Mouse (Mus musculus) CH12.LX (cell line): ENCODE data around the gene Chd2. TPM values are rescaled to one million over a fixed set of nuclear protein-coding genes. Genes with fewer than 3 reads are reported as not detected.

Experiments
- DNase-seq: peaks from one replicate; pipeline ENCODE4 v3.0.0-alpha.2; 2013; ENCODE audit errors: extremely low read depth
- H3K27ac ChIP-seq: 2 replicates; pipeline ENCODE4 v1.5.1; 2012; ENCODE audit warnings: low read depth, mild to moderate bottlenecking, control low read depth, moderate library complexity; ENCODE audit not compliant: insufficient read depth
- H3K27me3 ChIP-seq: replicated peaks from 2 replicates; pipeline ENCODE3; 2012; ENCODE audit warnings: inconsistent platforms
- H3K36me3 ChIP-seq, 2 experiments: replicated peaks in 1 of 2; 2 replicates each; pipeline versions ENCODE3 to v1.6.1; 2012; ENCODE audit warnings: inconsistent platforms in 1 of 2, low read length in 1 of 2, mild to moderate bottlenecking in 1 of 2, mixed read lengths in 1 of 2, moderate library complexity in 1 of 2; ENCODE audit not compliant: control insufficient read depth in 1 of 2, insufficient read depth in 1 of 2
- H3K4me1 ChIP-seq, 2 experiments: 2 replicates each; pipeline ENCODE4 v1.6.1; 2012; ENCODE audit warnings: inconsistent platforms in 1 of 2, moderate library complexity in 1 of 2; ENCODE audit not compliant: insufficient read depth in 2 of 2, control insufficient read depth in 1 of 2
- H3K4me2 ChIP-seq: 2 replicates; pipeline ENCODE4 v1.6.1; 2012; ENCODE audit warnings: low read depth, mild to moderate bottlenecking, control low read depth; ENCODE audit not compliant: poor library complexity, insufficient read depth, severe bottlenecking
- H3K4me3 ChIP-seq, 3 experiments: fragments of 150-350 bp in 1 of 3; sonication (generic) in 1 of 3; replicated peaks in 1 of 3; 2 replicates each; pipeline versions ENCODE3 to v1.5.1; 2011 to 2012; ENCODE audit warnings: low read depth in 2 of 3, low read length in 2 of 3, mild to moderate bottlenecking in 2 of 3, moderate library complexity in 2 of 3, control low read depth in 1 of 3, improper control_type of control experiment in 1 of 3, inconsistent platforms in 1 of 3, mixed read lengths in 1 of 3; ENCODE audit not compliant: poor library complexity in 1 of 3
- H3K79me2 ChIP-seq: replicated peaks from 2 replicates; pipeline ENCODE4 v1.6.1; 2012; ENCODE audit warnings: mild to moderate bottlenecking, moderate library complexity; ENCODE audit not compliant: control insufficient read depth, poor library complexity, insufficient read depth, severe bottlenecking; ENCODE audit errors: extremely low read depth
- H3K9ac ChIP-seq: 2 replicates; pipeline ENCODE4 v1.6.1; 2012; ENCODE audit warnings: low read depth, mild to moderate bottlenecking, control low read depth, moderate library complexity; ENCODE audit not compliant: insufficient read depth
- H3K9me3 ChIP-seq: replicated peaks from 2 replicates; pipeline ENCODE3; 2012; ENCODE audit warnings: low read length, inconsistent platforms, mixed read lengths
- BHLHE40 ChIP-seq: IDR thresholded peaks from 2 replicates; pipeline ENCODE4 v1.6.1; 2011; ENCODE audit warnings: mild to moderate bottlenecking, low read depth, low read length, improper control_type of control experiment
- CHD1 ChIP-seq: IDR thresholded peaks from 2 replicates; pipeline ENCODE4 v1.6.1; 2012; ENCODE audit warnings: low read depth, low read length, improper control_type of control experiment, inconsistent platforms
- E2F4 ChIP-seq: IDR thresholded peaks from 2 replicates; pipeline ENCODE4 v1.6.1; 2011; ENCODE audit warnings: low read depth, low read length, improper control_type of control experiment; ENCODE audit not compliant: insufficient replicate concordance
- ELF1 ChIP-seq: IDR thresholded peaks from 2 replicates; pipeline ENCODE4 v1.6.1; 2014; ENCODE audit warnings: low read depth, mild to moderate bottlenecking, inconsistent platforms, low read length, improper control_type of control experiment
- EP300 ChIP-seq: IDR thresholded peaks from 2 replicates; pipeline ENCODE4 v1.6.1; 2011; ENCODE audit warnings: low read length, improper control_type of control experiment
- ETS1 ChIP-seq: conservative IDR thresholded peaks from 2 replicates; pipeline ENCODE4 v1.6.1; 2012; ENCODE audit warnings: low read depth, mild to moderate bottlenecking, inconsistent platforms, low read length, improper control_type of control experiment, moderate library complexity
- HCFC1 ChIP-seq: IDR thresholded peaks from 2 replicates; pipeline ENCODE4 v1.6.1; 2012; ENCODE audit warnings: low read depth, mild to moderate bottlenecking, inconsistent platforms, low read length, improper control_type of control experiment
- IRF4 ChIP-seq: IDR thresholded peaks from 2 replicates; pipeline ENCODE4 v1.6.1; 2014; ENCODE audit warnings: low read depth, mild to moderate bottlenecking, inconsistent platforms, low read length, improper control_type of control experiment
- KAT2A ChIP-seq: IDR thresholded peaks from 2 replicates; pipeline ENCODE4 v1.6.1; 2012; ENCODE audit warnings: low read length, improper control_type of control experiment, inconsistent platforms; ENCODE audit not compliant: insufficient replicate concordance
- MAX ChIP-seq: IDR thresholded peaks from 2 replicates; pipeline ENCODE4 v1.6.1; 2011; ENCODE audit warnings: low read length, improper control_type of control experiment
- MAZ ChIP-seq: IDR thresholded peaks from 2 replicates; pipeline ENCODE4 v1.6.1; 2012; ENCODE audit warnings: low read depth, mild to moderate bottlenecking, inconsistent platforms, low read length, improper control_type of control experiment, moderate library complexity
- MEF2A ChIP-seq: IDR thresholded peaks from 2 replicates; pipeline ENCODE4 v1.6.1; 2014; ENCODE audit warnings: low read depth, mild to moderate bottlenecking, inconsistent platforms, low read length, improper control_type of control experiment, borderline replicate concordance
- MXI1 ChIP-seq: IDR thresholded peaks from 2 replicates; pipeline ENCODE4 v1.6.1; 2011; ENCODE audit warnings: mild to moderate bottlenecking, low read depth, low read length, improper control_type of control experiment
- MYC ChIP-seq: IDR thresholded peaks from 2 replicates; pipeline ENCODE4 v1.6.1; 2011; ENCODE audit warnings: low read depth, mild to moderate bottlenecking, improper control_type of control experiment, low read length
- NELFE ChIP-seq: IDR thresholded peaks from 2 replicates; pipeline ENCODE4 v1.6.1; 2011; ENCODE audit warnings: low read depth, low read length, improper control_type of control experiment
- PAX5 ChIP-seq: IDR thresholded peaks from 2 replicates; pipeline ENCODE4 v1.6.1; 2012; ENCODE audit warnings: low read length, inconsistent platforms, mixed read lengths
- POLR2A ChIP-seq: IDR thresholded peaks from 2 replicates; pipeline ENCODE4 v1.6.1; 2011; ENCODE audit warnings: low read depth, mild to moderate bottlenecking, improper control_type of control experiment, low read length
- RAD21 ChIP-seq: IDR thresholded peaks from 2 replicates; pipeline ENCODE4 v1.6.1; 2011; ENCODE audit warnings: low read depth, mild to moderate bottlenecking, low read length, improper control_type of control experiment, moderate library complexity
- SIN3A ChIP-seq: IDR thresholded peaks from 2 replicates; pipeline ENCODE4 v1.6.1; 2012; ENCODE audit warnings: low read length, improper control_type of control experiment, inconsistent platforms
- SMC3 ChIP-seq: IDR thresholded peaks from 2 replicates; pipeline ENCODE4 v1.6.1; 2011; ENCODE audit warnings: low read depth, low read length, improper control_type of control experiment
- TBP ChIP-seq: conservative IDR thresholded peaks from 2 replicates; pipeline ENCODE4 v1.6.1; 2011; ENCODE audit warnings: low read depth, low read length, improper control_type of control experiment
- TCF12 ChIP-seq: IDR thresholded peaks from 2 replicates; pipeline ENCODE4 v1.6.1; 2014; ENCODE audit warnings: low read depth, mild to moderate bottlenecking, inconsistent platforms, low read length, improper control_type of control experiment
- UBTF ChIP-seq: IDR thresholded peaks from 2 replicates; pipeline ENCODE4 v1.6.1; 2012; ENCODE audit warnings: low read depth, mild to moderate bottlenecking, inconsistent platforms, low read length, improper control_type of control experiment, moderate library complexity
- USF1 ChIP-seq: IDR thresholded peaks from 2 replicates; pipeline ENCODE4 v1.6.1; 2014; ENCODE audit warnings: low read depth, mild to moderate bottlenecking, inconsistent platforms, low read length, improper control_type of control experiment
- ZC3H11A ChIP-seq: IDR thresholded peaks from 2 replicates; pipeline ENCODE4 v1.6.1; 2012; ENCODE audit warnings: low read depth, mild to moderate bottlenecking, inconsistent platforms, low read length, improper control_type of control experiment
- ZKSCAN1 ChIP-seq: IDR thresholded peaks from 2 replicates; pipeline ENCODE4 v1.6.1; 2012; ENCODE audit warnings: low read depth, inconsistent platforms, low read length, improper control_type of control experiment, borderline replicate concordance
- ZMIZ1 ChIP-seq: IDR thresholded peaks from 2 replicates; pipeline ENCODE4 v1.6.1; 2012; ENCODE audit warnings: low read depth, mild to moderate bottlenecking, inconsistent platforms, low read length, improper control_type of control experiment
- ZNF384 ChIP-seq: IDR thresholded peaks from 2 replicates; pipeline ENCODE4 v1.6.1; 2012; ENCODE audit warnings: low read depth, low read length, improper control_type of control experiment, inconsistent platforms
- dilution Hi-C: fragments of 300-500 bp; cut with MboI; formaldehyde crosslinking; loops from 2 replicates; pipeline ENCODE4 v1.14.3; 2020; ENCODE audit warnings: low sequenced_read_pairs; ENCODE audit not compliant: extremely low pct_unique_long_range_greater_than_20kb, extremely low pct_ligation_motif_present
- in situ Hi-C: fragments of 300-500 bp; cut with MboI; formaldehyde crosslinking; loops from 3 replicates; pipeline ENCODE4 v1.14.3; 2019; ENCODE audit warnings: low sequenced_read_pairs, low pct_ligation_motif_present, low pct_unique_long_range_greater_than_20kb, mixed read lengths
- polyA plus RNA-seq: library from polyadenylated mRNA; unstranded; fragments of >175 nt; gene quantifications from 2 replicates; pipeline ENCODE4 v1.2.1, GENCODE M21; 2012; ENCODE audit warnings: low read depth; ENCODE audit not compliant: insufficient read length
- total RNA-seq, 2 experiments: library from RNA; depleted of rRNA; stranded (reverse); fragments of 300-350 nt in 1 of 2; fragments of >200 nt in 1 of 2; gene quantifications; 2 replicates each; pipeline ENCODE4 v1.2.3; 2012 to 2014

Gene Chd2
- total and polyA plus RNA-seq, 3 experiments, result 23.2 to 39.3 (median 30.9) TPM

- H3K9ac ChIP-seq, result peak overlapping the region; percentile 97
- no peak for DNase-seq
- H3K4me2 ChIP-seq, result peak overlapping the region; percentile 13; the same call in 1 of the 2 replicates
- H3K9me3 ChIP-seq, result no peaks in the 10 kb centered on the region
- H3K79me2 ChIP-seq, result peaks cover 46% of the 10 kb centered on the region
- TF ChIP-seq ETS1, result no peak
- TF ChIP-seq MXI1, result 0 out of 2 replicates have a peak, but pooled peaks have one; percentile 61
- TF ChIP-seq SIN3A, result peak; percentile 82
- no peak for TF ChIP-seq MAX
- no peak for TF ChIP-seq ELF1
- TF ChIP-seq BHLHE40, result peak; percentile 50
- TF ChIP-seq ZNF384, result peak; percentile 46
- H3K27me3 ChIP-seq, result no peaks in the 10 kb centered on the region
- in situ Hi-C loops, result no loop called here
- H3K4me1 ChIP-seq, result peaks cover 3 to 18% of the 10 kb centered on the region in 2 experiments; a peak in 3 of 4 replicates
- peaks cover 7 to 30% of the 10 kb centered on the region in 2 experiments for H3K36me3 ChIP-seq
- peak overlapping the region; percentile 64; the same call in 1 of the 2 replicates for H3K27ac ChIP-seq
- H3K4me3 ChIP-seq, result peak overlapping the region; percentile 58 to 78 (median 67)
- dilution Hi-C loops, result no loop called here
Measured at GRCm38 (mm10) chr7:73540202-73541078, 1.2 kb downstream of the Chd2 start.

- peaks cover 53% of the 10 kb centered on the region for H3K79me2 ChIP-seq
- H3K4me2 ChIP-seq, result peak overlapping the region; percentile 71; the same call in 1 of the 2 replicates
- H3K9ac ChIP-seq, result peak overlapping the region; percentile 93; the same call in 1 of the 2 replicates
- in situ Hi-C loops, result loop anchor here (5.0 kb wide), 1 partner anchor 83 kb away; no protein-coding TSS in a partner anchor
- H3K27me3 ChIP-seq, result no peaks in the 10 kb centered on the region
- H3K4me1 ChIP-seq, result peaks cover under 1 to 22% of the 10 kb centered on the region in 2 experiments; a peak in 2 of 4 replicates
- H3K27ac ChIP-seq, result no peak overlapping the region
- H3K9me3 ChIP-seq, result no peaks in the 10 kb centered on the region
- peak; percentile 86 for DNase-seq
- dilution Hi-C loops, result no loop called here
- H3K36me3 ChIP-seq, result peaks cover 9 to 32% of the 10 kb centered on the region in 2 experiments
- H3K4me3 ChIP-seq, result peak overlapping the region; percentile 38 to 78 (median 58)
- TF ChIP-seq ZMIZ1, result peak; percentile 83
- peak; percentile 23; the same call in 1 of the 2 replicates for TF ChIP-seq SMC3
- no peak for TF ChIP-seq UBTF
- peak; percentile 73 for TF ChIP-seq TCF12
- peak; percentile 96 for TF ChIP-seq TBP
- TF ChIP-seq MAZ, result peak; percentile 74; the same call in 1 of the 2 replicates
- no peak for TF ChIP-seq PAX5
- peak; percentile 97 for TF ChIP-seq CHD1
- peak; percentile 61 for TF ChIP-seq EP300
- TF ChIP-seq BHLHE40, result 0 out of 2 replicates have a peak, but pooled peaks have one; percentile 35
- peak; percentile 77 for TF ChIP-seq ETS1
- no peak; the same call in 1 of the 2 replicates for TF ChIP-seq MEF2A
- TF ChIP-seq IRF4, result peak; percentile 62; the same call in 1 of the 2 replicates
- TF ChIP-seq MYC, result no peak
- TF ChIP-seq USF1, result no peak
- TF ChIP-seq MAX, result no peak
- TF ChIP-seq POLR2A, result peak; percentile 62; the same call in 1 of the 2 replicates
- peak; percentile 70 for TF ChIP-seq NELFE
- TF ChIP-seq RAD21, result no peak; the same call in none of the 2 replicates
- 0 out of 2 replicates have a peak, but pooled peaks have one; percentile 51 for TF ChIP-seq ZNF384
- no peak for TF ChIP-seq ZC3H11A
- no peak for TF ChIP-seq ZKSCAN1
- TF ChIP-seq KAT2A, result 0 out of 2 replicates have a peak, but pooled peaks have one; percentile 57
- no peak for TF ChIP-seq HCFC1
- TF ChIP-seq E2F4, result no peak
Measured at GRCm38 (mm10) chr7:73539116-73539682, 2.4 kb downstream of the Chd2 start.
